Mouse (Mus musculus): ENCODE data around the gene Ctdspl.

- TF ChIP-seq CHD2 (IDR thresholded peaks at IDR 0.05; ENCODE audit: low read depth, low read length) (no peak), ZNF384 (IDR thresholded peaks at IDR 0.05; ENCODE audit: low read depth, low read length) (no peak), MAFK (IDR thresholded peaks at IDR 0.05; ENCODE audit: insufficient read depth, low read depth, low read length) (no peak)
These were observed 109.6 kb downstream of the Ctdspl start for GRCm38 (mm10) chr9:119035836-119036235.
